Mouse (Mus musculus) left cerebral cortex, adult 2 months (tissue): ENCODE measurements around the gene Idh1. TPM values are rescaled to one million over a fixed set of nuclear protein-coding genes. Genes with fewer than 3 reads are reported as not detected.
A peak's percentile ranks its signal among the peaks of the same experiment; 100 is the strongest.

Source experiments
- DNase-seq, 2 experiments: peaks; one replicate each; pipeline ENCODE4 v3.0.0; 2021 to 2022; ENCODE audit warnings: low spot score in 2 of 2, mixed read lengths in 1 of 2; ENCODE audit errors: extremely low spot score in 1 of 2
- H3K27ac ChIP-seq: fragments of 200-600 bp; 2 replicates; pipeline ENCODE4 v1.8.1; 2022
- H3K4me3 ChIP-seq: fragments of 200-600 bp; 2 replicates; pipeline ENCODE4 v1.8.1; 2022
- CTCF ChIP-seq: fragments of 200-600 bp; IDR thresholded peaks from 2 replicates; pipeline ENCODE4 v1.8.1; 2022; ENCODE audit warnings: antibody characterized with exemption, mild to moderate bottlenecking, moderate library complexity
- intact Hi-C: fragments of 180-260 bp; cut with DNase I; formaldehyde crosslinking; loops from one replicate; pipeline ENCODE4 v1.15.1; 2025
- total RNA-seq, 2 experiments: library from RNA; stranded (reverse); gene quantifications; 2 replicates each; pipeline ENCODE4 v1.2.3; 2021

The Idh1 gene
- total RNA-seq, 2 experiments from 2014 or later = 34.4 to 40.7 TPM

- no peak for TF ChIP-seq CTCF
- intact Hi-C loops = loop anchor here (10.0 kb wide), 2 partner anchors 459 to 1509 kb away; no protein-coding TSS in a partner anchor
- Histone ChIP-seq H3K27ac (no peak overlapping the region), H3K4me3 (no peak overlapping the region)
- no peak for DNase-seq
Measured at GRCm38 (mm10) chr1:65173716-65174115, 12.6 kb downstream of the Idh1 start.

- intact Hi-C loops = loop anchor here (10.0 kb wide), 2 partner anchors 457 to 1507 kb away; no protein-coding TSS in a partner anchor
- TF ChIP-seq CTCF = no peak
- Histone ChIP-seq H3K27ac (no peak overlapping the region), H3K4me3 (no peak overlapping the region)
- DNase-seq = no peak
Measured at GRCm38 (mm10) chr1:65171579-65171978, 14.7 kb downstream of the Idh1 start.

GRCm38 (mm10) chr1:65169947-65170346 lies 16.4 kb downstream of the Idh1 start:
- no peak for DNase-seq
- intact Hi-C loops = loop anchor here (10.0 kb wide), 2 partner anchors 455 to 1505 kb away; no protein-coding TSS in a partner anchor
- no peak overlapping the region for H3K4me3 ChIP-seq
- no peak for TF ChIP-seq CTCF
- no peak overlapping the region for H3K27ac ChIP-seq

GRCm38 (mm10) chr1:65169536-65169935 lies 16.8 kb downstream of the Idh1 start:
- no peak for TF ChIP-seq CTCF
- intact Hi-C loops = no loop called here
- H3K4me3 ChIP-seq = no peak overlapping the region

GRCm38 (mm10) chr1:65167496-65167895 lies 18.8 kb downstream of the Idh1 start:
- no peak for DNase-seq
- intact Hi-C loops = no loop called here
- no peak for TF ChIP-seq CTCF
- Histone ChIP-seq H3K4me3 (no peak overlapping the region), H3K27ac (no peak overlapping the region)

More at GRCm38 (mm10) chr1:65169536-65169935, 16.8 kb downstream of the Idh1 start:
- no peak for DNase-seq
- no peak overlapping the region for H3K27ac ChIP-seq

GRCm38 (mm10) chr1:65162210-65162609 lies 24.1 kb downstream of the Idh1 start:
- no peak for DNase-seq
- intact Hi-C loops = no loop called here
- Histone ChIP-seq H3K27ac (no peak overlapping the region), H3K4me3 (no peak overlapping the region)
- TF ChIP-seq CTCF = peak; percentile 31

- H3K27ac ChIP-seq = no peak overlapping the region
- H3K4me3 ChIP-seq = no peak overlapping the region
- DNase-seq = no peak
- intact Hi-C loops = no loop called here
- no peak for TF ChIP-seq CTCF
Measured at GRCm38 (mm10) chr1:65156111-65156510, 30.2 kb downstream of the Idh1 start.

GRCm38 (mm10) chr1:65154814-65155213 lies 31.5 kb downstream of the Idh1 start:
- intact Hi-C loops = no loop called here
- H3K27ac ChIP-seq = no peak overlapping the region
- TF ChIP-seq CTCF = no peak
- DNase-seq = no peak
- H3K4me3 ChIP-seq = no peak overlapping the region

GRCm38 (mm10) chr1:65147971-65148370 lies 38.3 kb downstream of the Idh1 start:
- no peak for TF ChIP-seq CTCF
- DNase-seq = no peak
- no peak overlapping the region for H3K27ac ChIP-seq
- intact Hi-C loops = no loop called here
- no peak overlapping the region for H3K4me3 ChIP-seq

- no peak overlapping the region for H3K27ac ChIP-seq
- TF ChIP-seq CTCF = no peak
- intact Hi-C loops = no loop called here
Measured at GRCm38 (mm10) chr1:65147326-65147725, 39.0 kb downstream of the Idh1 start.

GRCm38 (mm10) chr1:65146601-65147000 lies 39.7 kb downstream of the Idh1 start:
- no peak for DNase-seq
- intact Hi-C loops = no loop called here
- no peak overlapping the region for H3K27ac ChIP-seq
- no peak for TF ChIP-seq CTCF
- H3K4me3 ChIP-seq = no peak overlapping the region

More at GRCm38 (mm10) chr1:65147326-65147725, 39.0 kb downstream of the Idh1 start:
- DNase-seq = no peak
- no peak overlapping the region for H3K4me3 ChIP-seq

GRCm38 (mm10) chr1:65144783-65145182 lies 41.5 kb downstream of the Idh1 start:
- no peak overlapping the region for H3K27ac ChIP-seq
- no peak for DNase-seq
- intact Hi-C loops = no loop called here
- TF ChIP-seq CTCF = no peak
- H3K4me3 ChIP-seq = no peak overlapping the region

GRCm38 (mm10) chr1:65137560-65137959 lies 48.7 kb downstream of the Idh1 start:
- H3K27ac ChIP-seq = no peak overlapping the region
- no peak for DNase-seq
- H3K4me3 ChIP-seq = no peak overlapping the region
- TF ChIP-seq CTCF = no peak
- intact Hi-C loops = no loop called here

GRCm38 (mm10) chr1:65132833-65133232 lies 53.5 kb downstream of the Idh1 start:
- TF ChIP-seq CTCF = no peak
- Histone ChIP-seq H3K4me3 (no peak overlapping the region), H3K27ac (no peak overlapping the region)
- no peak for DNase-seq
- intact Hi-C loops = no loop called here
